Mouse (Mus musculus) limb, embryonic 11.5 days (tissue): ENCODE measurements at regions not wholly inside any gene's neighbourhood (a gene's known extent, or its start where the extent isn't known, plus 50 kb on each side); places are given as distances from the start of the nearest gene placed in this dataset.

Source experiments
- ATAC-seq: fragments of 200-750 bp; cut with Nextera tagmentation; 2 replicates; pipeline ENCODE4 v1.8.0; 2017; ENCODE audit warnings: low read depth; ENCODE audit not compliant: insufficient number of reproducible peaks, low FRiP score, low TSS enrichment
- DNase-seq: peaks from one replicate; pipeline ENCODE4 v3.0.0-alpha.2; 2015; ENCODE audit warnings: low spot score
- H3K27ac ChIP-seq: fragments of 300-500 bp; sonication (generic); replicated peaks from 2 replicates; pipeline ENCODE4 v1.5.1; 2014; ENCODE audit warnings: low read depth, mild to moderate bottlenecking, low read length
- H3K27me3 ChIP-seq: fragments of 300-500 bp; sonication (generic); 2 replicates; pipeline ENCODE4 v1.6.1; 2014; ENCODE audit warnings: mild to moderate bottlenecking, low read length, mixed read lengths; ENCODE audit not compliant: control insufficient read depth, insufficient read depth
- H3K36me3 ChIP-seq: fragments of 300-500 bp; sonication (generic); 2 replicates; pipeline ENCODE4 v1.6.1; 2014; ENCODE audit warnings: mild to moderate bottlenecking, low read length, moderate library complexity, mixed read lengths; ENCODE audit not compliant: control insufficient read depth, insufficient read depth
- H3K4me1 ChIP-seq: fragments of 300-500 bp; sonication (generic); 2 replicates; pipeline ENCODE4 v1.6.1; 2014; ENCODE audit warnings: low read length, mixed read lengths; ENCODE audit not compliant: control insufficient read depth, insufficient read depth
- H3K4me2 ChIP-seq: fragments of 300-500 bp; sonication (generic); 2 replicates; pipeline ENCODE4 v1.6.1; 2014; ENCODE audit warnings: low read depth, mild to moderate bottlenecking, moderate library complexity; ENCODE audit not compliant: severe bottlenecking
- H3K4me3 ChIP-seq: fragments of 300-500 bp; sonication (generic); 2 replicates; pipeline ENCODE4 v1.5.1; 2014; ENCODE audit warnings: low read depth, low read length
- H3K9ac ChIP-seq: fragments of 300-500 bp; sonication (generic); 2 replicates; pipeline ENCODE4 v1.6.1; 2014; ENCODE audit warnings: mild to moderate bottlenecking, low read length
- H3K9me3 ChIP-seq: fragments of 300-500 bp; sonication (generic); 2 replicates; pipeline ENCODE4 v1.6.1; 2016; ENCODE audit warnings: low read length; ENCODE audit not compliant: control insufficient read depth
- WGBS: fragments of 180-500 bp; shearing (Covaris S2); extraction: QIAGEN DNeasy Blood & Tissue Kit; methylation state at CpG from one replicate; pipeline ENCODE4 v1.1.7; 2014; 5-methylcytosine and 5-hydroxymethylcytosine counted together

DNA sequence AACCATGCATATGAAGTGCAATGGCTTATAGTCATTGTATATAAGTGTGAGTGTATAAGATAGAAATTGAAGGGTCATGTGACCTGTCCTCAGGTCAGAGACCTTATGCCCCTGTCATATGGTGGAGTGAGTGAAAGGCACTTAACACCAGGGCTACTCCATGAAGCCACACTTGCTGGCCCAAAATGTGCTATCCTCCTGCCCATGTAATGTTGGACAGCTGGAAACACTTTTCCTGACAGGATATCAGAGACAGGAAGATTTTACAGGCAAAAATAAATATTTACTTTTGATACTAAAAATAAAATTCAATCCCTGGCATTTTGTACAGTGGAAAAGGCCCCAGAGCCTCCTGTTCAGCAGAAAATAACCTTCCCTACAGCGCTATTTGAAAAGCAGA is 94.1 kb upstream of the Pja2 start:
- 0 out of 2 replicates have a peak, but pooled peaks cover 2% of the 10 kb centered on the region for H3K4me1 ChIP-seq
- H3K4me3 ChIP-seq = no peak overlapping the region
- H3K4me2 ChIP-seq = no peak overlapping the region
- 91% methylated on average over 1 of the region's 1 CpGs for WGBS
- no peaks in the 10 kb centered on the region for H3K36me3 ChIP-seq
- no peak overlapping the region for H3K9ac ChIP-seq
- no peaks in the 10 kb centered on the region for H3K27me3 ChIP-seq
- H3K27ac ChIP-seq = no peak overlapping the region
- no peaks in the 10 kb centered on the region for H3K9me3 ChIP-seq
- ATAC-seq (no peak), DNase-seq (no peak)

- no peak overlapping the region for H3K4me3 ChIP-seq
- WGBS = 16% methylated on average over 5 of the region's 5 CpGs
- H3K4me2 ChIP-seq = no peak overlapping the region
- ATAC-seq (no peak), DNase-seq (no peak)
- no peaks in the 10 kb centered on the region for H3K36me3 ChIP-seq
- H3K4me1 ChIP-seq = 0 out of 2 replicates have a peak, but pooled peaks cover 2% of the 10 kb centered on the region
- no peaks in the 10 kb centered on the region for H3K9me3 ChIP-seq
- H3K27ac ChIP-seq = no peak overlapping the region
- no peak overlapping the region for H3K9ac ChIP-seq
- no peaks in the 10 kb centered on the region for H3K27me3 ChIP-seq
These were observed 94.8 kb upstream of the Pja2 start for GRCm38 (mm10) chr17:64426536-64426935.

DNA sequence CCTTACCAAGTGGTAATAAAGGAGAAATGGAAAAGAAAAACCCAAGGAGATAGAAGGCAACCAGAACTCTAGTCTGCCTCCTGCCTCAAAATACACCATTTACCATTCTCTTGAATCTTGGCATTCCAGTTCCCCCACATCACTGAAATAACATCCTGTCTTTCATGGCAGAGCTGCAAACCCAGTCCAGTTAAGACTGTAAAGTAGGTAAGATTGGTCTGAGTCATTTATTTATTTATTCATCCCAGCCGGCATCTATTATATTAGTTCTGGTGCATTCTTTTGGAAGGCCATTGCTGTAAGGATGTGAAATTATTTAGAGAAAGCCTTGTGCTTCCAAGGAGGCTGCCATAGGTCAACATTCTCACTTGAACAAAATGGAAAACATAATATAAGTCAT is 107.9 kb upstream of the Pja2 start:
- 95% methylated on average over 1 of the region's 1 CpGs for WGBS
- ATAC-seq (no peak), DNase-seq (no peak)

GRCm38 (mm10) chr17:64454736-64455135 is 123.0 kb upstream of the Pja2 start:
- H3K9ac ChIP-seq = no peak overlapping the region
- no peak overlapping the region for H3K4me3 ChIP-seq
- H3K9me3 ChIP-seq = no peaks in the 10 kb centered on the region
- H3K4me1 ChIP-seq = no peaks in the 10 kb centered on the region
- no peak for ATAC-seq
- H3K36me3 ChIP-seq = no peaks in the 10 kb centered on the region
- H3K27me3 ChIP-seq = no peaks in the 10 kb centered on the region
- WGBS = 65% methylated on average over 2 of the region's 2 CpGs
- H3K4me2 ChIP-seq = no peak overlapping the region
- no peak overlapping the region for H3K27ac ChIP-seq
- DNase-seq = no peak

More for the DNA sequence above, 107.9 kb upstream of the Pja2 start:
- H3K9me3 ChIP-seq = no peaks in the 10 kb centered on the region
- no peak overlapping the region for H3K27ac ChIP-seq
- H3K27me3 ChIP-seq = no peaks in the 10 kb centered on the region
- H3K4me1 ChIP-seq = no peaks in the 10 kb centered on the region
- H3K9ac ChIP-seq = no peak overlapping the region
- H3K4me3 ChIP-seq = no peak overlapping the region
- no peaks in the 10 kb centered on the region for H3K36me3 ChIP-seq
- H3K4me2 ChIP-seq = no peak overlapping the region

- H3K9me3 ChIP-seq = no peaks in the 10 kb centered on the region
- WGBS = 82% methylated on average over 7 of the region's 7 CpGs
- no peak for DNase-seq
- H3K4me1 ChIP-seq = peaks cover 9% of the 10 kb centered on the region; the same call in 1 of the 2 replicates
- H3K27ac ChIP-seq = no peak overlapping the region
- H3K4me3 ChIP-seq = no peak overlapping the region
- no peak overlapping the region for H3K9ac ChIP-seq
- H3K4me2 ChIP-seq = no peak overlapping the region
- no peak for ATAC-seq
- no peaks in the 10 kb centered on the region for H3K36me3 ChIP-seq
- H3K27me3 ChIP-seq = no peaks in the 10 kb centered on the region
These were observed 134.3 kb upstream of the Man2a1 start for GRCm38 (mm10) chr17:64466273-64466672.

DNA sequence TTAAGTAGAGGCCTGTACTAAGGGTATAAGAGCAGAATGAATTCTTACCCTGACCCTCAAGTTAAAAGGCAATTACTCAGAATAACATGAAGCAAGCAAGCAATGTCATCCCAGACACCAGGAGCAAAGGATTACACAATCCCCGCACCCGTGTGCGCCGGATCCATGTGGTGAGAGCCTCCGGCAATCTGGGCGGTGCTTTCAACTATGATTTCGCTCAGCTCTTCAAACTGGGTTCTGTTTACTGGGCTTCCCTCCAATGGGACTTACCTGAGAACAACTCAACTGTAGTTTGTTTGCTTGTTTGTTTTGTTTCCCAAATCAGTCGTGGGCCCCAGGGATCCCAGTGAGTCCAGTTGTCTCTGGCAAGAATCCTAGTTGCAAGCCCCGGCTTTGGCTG is 133.8 kb upstream of the Man2a1 start:
- H3K4me3 ChIP-seq = no peak overlapping the region
- H3K9ac ChIP-seq = no peak overlapping the region
- no peak for ATAC-seq
- DNase-seq = no peak
- 83% methylated on average over 9 of the region's 9 CpGs for WGBS
- no peaks in the 10 kb centered on the region for H3K36me3 ChIP-seq
- no peaks in the 10 kb centered on the region for H3K9me3 ChIP-seq
- H3K27me3 ChIP-seq = no peaks in the 10 kb centered on the region
- peaks cover 9% of the 10 kb centered on the region; the same call in 1 of the 2 replicates for H3K4me1 ChIP-seq
- H3K27ac ChIP-seq = no peak overlapping the region
- no peak overlapping the region for H3K4me2 ChIP-seq

DNA sequence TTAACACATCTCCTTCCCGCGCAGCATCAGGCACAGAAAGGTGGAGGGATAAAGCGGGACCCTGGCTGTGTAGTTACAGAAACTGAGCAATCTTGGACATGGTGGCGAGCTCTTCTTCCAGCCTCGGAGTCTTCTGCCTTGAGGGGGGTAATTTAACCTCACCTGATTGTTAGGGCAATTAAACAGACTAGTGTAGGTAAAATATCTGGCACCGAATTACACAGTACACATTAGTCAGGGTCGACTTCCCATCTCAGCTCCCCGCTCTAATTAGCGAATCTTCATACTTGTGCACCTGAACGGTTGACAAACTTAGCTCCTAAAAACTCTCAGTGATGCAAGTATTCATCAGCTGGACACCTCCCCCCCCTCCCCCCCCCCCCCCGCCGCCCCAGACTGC is 133.2 kb upstream of the Man2a1 start:
- 70% methylated on average over 10 of the region's 12 CpGs for WGBS
- no peaks in the 10 kb centered on the region for H3K36me3 ChIP-seq
- peaks cover 9% of the 10 kb centered on the region; the same call in 1 of the 2 replicates for H3K4me1 ChIP-seq
- H3K27ac ChIP-seq = no peak overlapping the region
- no peak overlapping the region for H3K4me3 ChIP-seq
- no peaks in the 10 kb centered on the region for H3K27me3 ChIP-seq
- H3K4me2 ChIP-seq = no peak overlapping the region
- ATAC-seq (no peak), DNase-seq (no peak)
- no peak overlapping the region for H3K9ac ChIP-seq
- no peaks in the 10 kb centered on the region for H3K9me3 ChIP-seq

- H3K9me3 ChIP-seq = no peaks in the 10 kb centered on the region
- H3K27ac ChIP-seq = no peak overlapping the region
- ATAC-seq (no peak), DNase-seq (peak; percentile 50)
- no peak overlapping the region for H3K4me3 ChIP-seq
- H3K36me3 ChIP-seq = no peaks in the 10 kb centered on the region
- H3K27me3 ChIP-seq = no peaks in the 10 kb centered on the region
- WGBS = 13% methylated on average over 12 of the region's 12 CpGs
- H3K9ac ChIP-seq = no peak overlapping the region; the same call in 1 of the 2 replicates
- peaks cover 9% of the 10 kb centered on the region; the same call in 1 of the 2 replicates for H3K4me1 ChIP-seq
- peak overlapping the region; percentile 32; the same call in 1 of the 2 replicates for H3K4me2 ChIP-seq
These were observed 130.7 kb upstream of the Man2a1 start for GRCm38 (mm10) chr17:64469754-64470400.

DNA sequence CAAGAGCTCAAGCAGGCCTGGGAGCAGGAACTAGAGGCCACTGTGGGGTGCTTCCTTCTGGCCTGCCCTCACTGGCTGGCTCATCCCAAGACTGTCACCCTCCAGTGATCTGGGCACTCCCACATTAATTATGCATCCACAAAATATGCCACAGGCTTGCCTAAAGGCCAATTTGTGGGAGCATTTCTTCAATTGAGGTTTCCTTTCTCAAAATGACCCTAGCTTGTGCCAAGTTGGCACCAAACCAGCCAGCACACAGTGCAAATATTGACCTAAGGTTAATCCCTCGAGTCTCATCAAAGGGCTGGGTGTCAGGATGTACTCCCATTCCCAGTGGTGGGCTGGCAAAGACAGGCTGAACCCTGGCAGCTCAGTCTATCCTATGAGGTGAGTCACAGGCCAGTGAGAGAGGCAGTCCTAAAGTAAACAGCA is 119.9 kb upstream of the Man2a1 start:
- no peak for ATAC-seq

More for the DNA sequence above, 119.9 kb upstream of the Man2a1 start:
- no peaks in the 10 kb centered on the region for H3K9me3 ChIP-seq
- H3K36me3 ChIP-seq = no peaks in the 10 kb centered on the region
- H3K4me3 ChIP-seq = no peak overlapping the region
- no peak overlapping the region for H3K4me2 ChIP-seq
- DNase-seq = no peak
- no peaks in the 10 kb centered on the region for H3K4me1 ChIP-seq
- WGBS = 26% methylated on average over 1 of the region's 1 CpGs
- no peak overlapping the region for H3K27ac ChIP-seq
- H3K27me3 ChIP-seq = no peaks in the 10 kb centered on the region
- no peak overlapping the region for H3K9ac ChIP-seq
